Mouse (Mus musculus): ENCODE measurements around the gene Hmgcs2. TPM values are rescaled to one million over a fixed set of nuclear protein-coding genes. Genes with fewer than 3 reads are reported as not detected.

Hmgcs2 gene
- polyA plus RNA-seq (2016; fragmentation: Nextera tagmentation; extraction: Ambion mirVana) = 0.50 and 0.57 TPM in 2 replicates

DNA sequence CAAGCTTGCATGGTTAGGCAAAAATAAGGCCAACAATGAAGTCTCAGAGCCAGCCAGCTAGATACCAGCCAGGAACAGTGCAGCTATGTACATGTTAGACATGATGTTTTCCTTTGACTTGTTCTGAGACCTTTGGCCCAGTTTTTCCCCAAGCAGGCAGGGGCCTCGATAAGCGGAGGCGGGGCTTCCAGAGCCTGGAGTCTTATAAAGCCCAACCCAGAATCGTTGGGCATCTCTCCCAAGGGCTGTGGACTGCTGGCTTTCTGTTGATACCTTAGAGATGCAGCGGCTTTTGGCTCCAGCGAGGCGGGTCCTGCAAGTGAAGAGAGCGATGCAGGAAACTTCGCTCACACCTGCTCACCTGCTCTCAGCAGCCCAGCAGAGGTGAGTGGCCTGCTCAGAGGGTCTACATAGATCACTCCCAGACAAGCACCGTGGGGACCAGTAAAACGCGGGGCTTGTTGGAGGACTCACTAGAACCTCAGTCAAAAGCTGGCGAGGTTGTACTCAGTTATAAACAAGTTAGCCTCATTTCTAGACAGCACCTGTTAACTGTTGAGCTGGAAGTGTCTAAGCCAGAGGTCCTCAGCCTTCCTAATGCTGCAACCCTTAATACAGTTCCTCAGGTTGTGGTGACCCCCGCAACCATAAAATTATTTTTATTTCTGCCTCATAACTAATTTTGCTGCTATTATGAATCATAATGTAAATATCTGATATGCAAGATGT is at the start of gene Hmgcs2:
TSS of gene Hmgcs2 (plus strand) at position 232 of the 729 bp plus-strand sequence.
- WGBS = 63% methylated on average over 14 of the region's 14 CpGs
- Histone ChIP-seq H3K4me1 (peaks cover 23% of the 10 kb centered on the region), H3K27ac (no peak within 1 kb of the TSS), H3K36me3 (replicated peaks) (no peaks in the 10 kb centered on the region), H3K9me3 (no peaks in the 10 kb centered on the region), H3K4me3 (no peak within 1 kb of the TSS), H3K27me3 (ENCODE audit: poor library complexity, severe bottlenecking) (no peaks in the 10 kb centered on the region)
- no peak for DNase-seq (ENCODE audit: extremely low spot score, low spot score)

DNA sequence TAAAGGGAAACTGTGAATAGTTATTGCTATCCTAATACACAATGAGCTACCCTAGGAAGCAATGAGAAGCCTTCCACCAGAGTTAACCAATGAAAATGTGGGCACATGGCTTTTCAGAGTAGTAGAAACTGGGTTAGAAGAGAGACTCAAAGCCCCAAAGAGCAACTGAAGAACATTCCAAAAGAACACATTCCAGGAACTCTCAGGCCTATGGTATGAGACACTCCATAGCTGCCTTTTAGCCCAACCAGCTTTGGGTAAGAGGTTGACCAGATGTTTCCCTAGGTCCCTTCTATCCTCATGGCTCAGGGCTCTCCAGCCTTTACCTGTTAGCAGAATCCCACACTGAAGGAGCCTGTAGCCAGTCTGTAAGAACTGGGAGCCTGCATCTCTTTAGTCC is 46.7 kb upstream of the Hmgcs2 start:
- no peak for DNase-seq (ENCODE audit: extremely low spot score, low spot score)
- H3K4me1 ChIP-seq = no peaks in the 10 kb centered on the region
- H3K9me3 ChIP-seq = no peaks in the 10 kb centered on the region
- no peaks in the 10 kb centered on the region for H3K27me3 ChIP-seq (ENCODE audit: poor library complexity, severe bottlenecking)
- H3K36me3 ChIP-seq (replicated peaks) = no peaks in the 10 kb centered on the region
- no peak overlapping the region for H3K27ac ChIP-seq
- H3K4me3 ChIP-seq = no peak overlapping the region

DNA sequence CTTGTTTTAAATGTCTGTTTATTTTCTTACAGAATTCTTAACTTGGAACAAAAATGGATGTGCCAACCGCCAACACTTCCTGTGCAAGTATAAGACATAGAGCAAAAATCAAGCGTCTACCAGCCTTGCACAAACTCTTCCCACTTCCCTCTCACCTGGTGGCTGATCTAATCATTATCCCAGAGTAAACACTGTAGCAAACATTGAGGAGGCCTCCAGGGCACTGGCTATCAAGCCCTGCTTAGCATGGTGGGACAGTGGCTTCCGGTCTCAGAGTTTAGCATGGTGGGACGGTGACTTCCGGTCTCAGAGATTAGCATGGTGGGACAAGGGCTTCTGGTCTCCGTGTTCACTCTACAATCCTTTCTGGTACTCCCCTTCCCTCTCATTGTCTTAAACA is 44.0 kb upstream of the Hmgcs2 start:
- no peak overlapping the region for H3K27ac ChIP-seq
- no peaks in the 10 kb centered on the region for H3K36me3 ChIP-seq (replicated peaks)
- no peaks in the 10 kb centered on the region for H3K9me3 ChIP-seq
- no peak for DNase-seq (ENCODE audit: extremely low spot score, low spot score)
- H3K27me3 ChIP-seq (ENCODE audit: poor library complexity, severe bottlenecking) = no peaks in the 10 kb centered on the region
- no peak overlapping the region for H3K4me3 ChIP-seq
- WGBS = 92% methylated on average over 6 of the region's 6 CpGs
- H3K4me1 ChIP-seq = no peaks in the 10 kb centered on the region

DNA sequence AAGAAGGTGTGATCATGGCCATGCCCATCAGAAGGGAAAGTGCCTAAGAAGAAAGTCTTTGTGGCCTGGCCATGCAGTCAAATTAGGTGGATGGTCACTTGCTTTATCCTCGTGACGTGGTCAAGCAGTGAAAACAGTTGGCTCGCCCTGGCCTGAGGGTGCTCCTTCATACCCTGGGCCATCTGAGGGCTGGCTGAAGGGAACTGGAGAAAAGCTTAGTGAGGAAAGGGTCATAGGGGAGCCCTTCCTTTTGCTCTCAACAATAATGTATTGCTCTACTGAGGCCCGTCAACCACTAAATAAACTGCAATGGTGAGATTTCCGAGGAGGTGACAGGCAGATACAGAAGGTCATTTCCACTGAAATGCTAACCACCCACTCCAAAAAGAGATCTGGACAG is 43.0 kb upstream of the Hmgcs2 start:
- H3K4me1 ChIP-seq = no peaks in the 10 kb centered on the region
- H3K4me3 ChIP-seq = no peak overlapping the region
- no peak overlapping the region for H3K27ac ChIP-seq
- H3K36me3 ChIP-seq (replicated peaks) = no peaks in the 10 kb centered on the region
- DNase-seq (ENCODE audit: extremely low spot score, low spot score) = no peak
- no peaks in the 10 kb centered on the region for H3K9me3 ChIP-seq
- H3K27me3 ChIP-seq (ENCODE audit: poor library complexity, severe bottlenecking) = no peaks in the 10 kb centered on the region
- WGBS = 87% methylated on average over 5 of the region's 5 CpGs

DNA sequence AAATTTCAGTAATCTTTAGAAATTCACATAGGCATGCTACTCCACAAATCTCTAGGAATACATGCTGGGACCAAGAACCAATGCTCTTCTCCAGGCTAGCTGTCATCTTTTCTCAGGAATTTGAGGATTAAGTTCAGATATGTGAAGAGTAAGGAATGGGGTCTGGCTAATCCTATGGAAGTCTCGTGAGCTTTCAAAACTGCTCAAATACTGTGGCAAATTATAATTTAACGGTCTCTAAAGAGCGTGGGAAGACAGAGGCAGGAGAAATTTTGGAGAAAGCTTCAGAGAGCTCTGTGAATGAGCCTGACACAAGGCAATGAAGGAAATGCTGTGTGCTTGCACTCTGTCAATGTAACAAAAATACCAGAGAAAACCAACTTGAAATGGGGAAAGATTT is 42.1 kb upstream of the Hmgcs2 start:
- WGBS = 76% methylated on average over 3 of the region's 3 CpGs
- Histone ChIP-seq H3K4me1 (no peaks in the 10 kb centered on the region), H3K27me3 (ENCODE audit: poor library complexity, severe bottlenecking) (no peaks in the 10 kb centered on the region), H3K27ac (no peak overlapping the region), H3K4me3 (no peak overlapping the region), H3K36me3 (replicated peaks) (no peaks in the 10 kb centered on the region), H3K9me3 (no peaks in the 10 kb centered on the region)
- no peak for DNase-seq (ENCODE audit: extremely low spot score, low spot score)

DNA sequence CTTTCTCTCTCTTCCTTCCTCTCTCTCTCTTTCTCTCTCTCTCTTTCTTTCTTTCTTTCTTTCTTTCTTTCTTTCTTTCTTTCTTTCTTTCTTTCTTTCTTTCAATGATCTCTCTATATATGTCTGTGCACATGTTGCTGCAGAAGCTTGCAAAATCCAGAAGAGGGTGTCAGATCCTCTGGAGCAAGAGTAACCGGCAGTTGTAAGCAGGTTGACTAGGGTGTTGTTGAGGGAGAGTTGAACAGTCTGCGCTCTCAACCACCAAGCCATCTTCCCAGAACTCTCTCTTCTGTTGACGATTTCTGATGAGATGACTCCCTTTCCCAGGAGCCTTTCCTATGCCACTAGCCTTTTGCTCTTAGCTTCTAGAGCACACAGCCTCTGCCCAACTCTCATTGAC is 38.2 kb upstream of the Hmgcs2 start:
- WGBS = 87% methylated on average over 3 of the region's 3 CpGs
- no peak for DNase-seq (ENCODE audit: extremely low spot score, low spot score)
- H3K36me3 ChIP-seq (replicated peaks) = no peaks in the 10 kb centered on the region

DNA sequence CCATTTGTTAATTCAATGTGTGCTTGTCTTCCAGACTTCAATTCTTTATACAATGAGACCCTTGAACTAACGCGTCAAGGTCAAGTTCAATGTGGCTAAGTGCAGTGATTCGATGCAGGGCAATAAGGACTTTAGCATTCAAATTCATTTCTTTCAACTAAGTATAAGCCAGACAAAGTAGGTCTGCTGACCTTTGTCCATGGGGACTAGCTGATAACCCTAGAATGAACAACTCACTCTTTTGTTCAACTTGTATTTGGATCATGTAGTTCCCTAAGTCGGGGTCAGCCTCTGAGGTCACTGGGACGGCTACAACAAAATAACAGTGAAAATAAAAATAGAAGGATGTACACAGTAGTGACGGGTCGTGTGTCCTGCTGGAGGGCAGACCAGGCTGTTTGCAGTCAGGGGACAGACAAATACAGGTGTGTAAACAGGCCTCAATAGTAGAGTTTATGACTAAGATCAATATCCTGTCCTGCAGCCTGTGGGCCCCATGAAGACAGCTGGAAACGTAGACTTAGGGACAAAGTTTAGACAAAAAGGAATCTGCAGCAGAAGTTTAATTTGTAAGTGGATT is 37.7 kb upstream of the Hmgcs2 start:
- no peak for DNase-seq (ENCODE audit: extremely low spot score, low spot score)
- Histone ChIP-seq H3K4me3 (no peak overlapping the region), H3K9me3 (no peaks in the 10 kb centered on the region), H3K36me3 (replicated peaks) (no peaks in the 10 kb centered on the region), H3K27me3 (ENCODE audit: poor library complexity, severe bottlenecking) (no peaks in the 10 kb centered on the region), H3K4me1 (peaks cover 23% of the 10 kb centered on the region), H3K27ac (no peak overlapping the region)
- WGBS = 80% methylated on average over 8 of the region's 8 CpGs

More for the DNA sequence above, 38.2 kb upstream of the Hmgcs2 start:
- H3K4me3 ChIP-seq = no peak overlapping the region
- H3K27me3 ChIP-seq (ENCODE audit: poor library complexity, severe bottlenecking) = no peaks in the 10 kb centered on the region
- H3K27ac ChIP-seq = no peak overlapping the region
- H3K4me1 ChIP-seq = peaks cover 18% of the 10 kb centered on the region
- no peaks in the 10 kb centered on the region for H3K9me3 ChIP-seq

DNA sequence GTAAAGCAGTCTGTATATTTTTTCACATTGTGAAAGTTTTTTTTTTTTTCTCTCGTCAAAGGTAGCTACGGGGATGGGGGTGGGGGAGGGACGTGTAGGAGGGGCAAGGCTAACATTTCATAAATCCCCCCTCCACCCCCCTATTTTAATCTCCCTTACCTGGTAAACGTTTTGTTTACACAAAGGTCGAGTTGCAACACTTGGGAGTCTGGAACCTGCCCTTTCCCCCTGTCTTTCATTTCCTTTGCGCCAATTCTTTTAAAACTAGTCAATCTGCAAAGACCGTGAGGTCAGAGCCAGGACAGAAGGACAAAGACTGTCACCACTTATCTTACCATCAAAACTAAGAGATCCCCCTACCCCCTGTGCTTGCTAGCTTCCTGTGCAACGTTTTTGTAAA is 34.3 kb upstream of the Hmgcs2 start:
- H3K9me3 ChIP-seq = peaks cover 4% of the 10 kb centered on the region; the same call in 1 of the 2 replicates
- WGBS = 21% methylated on average over 8 of the region's 8 CpGs
- no peak for DNase-seq (ENCODE audit: extremely low spot score, low spot score)
- H3K27ac ChIP-seq = peak overlapping the region; percentile 69
- H3K36me3 ChIP-seq (replicated peaks) = no peaks in the 10 kb centered on the region
- no peak overlapping the region for H3K4me3 ChIP-seq
- H3K4me1 ChIP-seq = peaks cover 23% of the 10 kb centered on the region
- no peaks in the 10 kb centered on the region for H3K27me3 ChIP-seq (ENCODE audit: poor library complexity, severe bottlenecking)

DNA sequence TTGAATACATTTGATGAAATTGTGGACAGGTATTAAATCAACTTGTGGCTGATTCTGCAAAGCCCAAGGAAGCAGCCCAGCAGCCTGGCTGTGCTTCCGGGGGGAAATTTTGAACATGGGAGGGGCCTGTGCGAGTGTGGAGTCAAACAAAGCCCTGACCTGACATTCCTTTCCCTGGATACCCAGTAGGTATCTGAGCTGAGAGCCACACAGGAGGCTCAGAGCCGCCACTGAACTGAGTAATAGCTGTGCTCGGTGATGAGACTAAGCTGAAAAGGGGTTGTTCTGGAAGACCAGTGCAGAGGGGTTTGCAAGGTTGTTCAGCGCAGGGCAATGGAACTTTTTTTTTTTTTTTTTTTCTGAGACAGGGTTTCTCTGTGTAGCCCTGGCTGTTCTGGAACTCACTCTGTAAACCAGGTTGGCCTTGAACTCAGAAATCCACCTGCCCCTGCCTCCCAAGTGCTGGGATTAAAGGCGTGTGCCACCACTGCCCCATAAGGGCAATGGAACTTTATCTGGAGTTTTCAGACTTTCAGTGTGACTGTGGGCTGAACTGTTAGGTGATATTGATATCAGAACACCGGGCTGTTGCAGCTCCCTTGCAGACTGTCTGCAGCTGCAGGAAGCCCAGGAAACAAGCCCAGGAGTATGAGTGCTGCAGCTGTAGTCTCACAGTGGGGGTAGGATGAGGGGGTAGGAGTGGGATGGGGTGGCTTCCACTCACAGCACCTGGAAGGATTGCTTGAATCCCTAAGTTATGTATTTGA is 33.1 kb upstream of the Hmgcs2 start:
- no peaks in the 10 kb centered on the region for H3K27me3 ChIP-seq (ENCODE audit: poor library complexity, severe bottlenecking)
- H3K36me3 ChIP-seq (replicated peaks) = no peaks in the 10 kb centered on the region
- 38% methylated on average over 7 of the region's 7 CpGs for WGBS
- H3K4me3 ChIP-seq = no peak overlapping the region
- H3K4me1 ChIP-seq = peaks cover 23% of the 10 kb centered on the region
- peak; percentile 27 for DNase-seq (ENCODE audit: extremely low spot score, low spot score)
- peaks cover 4% of the 10 kb centered on the region; the same call in 1 of the 2 replicates for H3K9me3 ChIP-seq
- H3K27ac ChIP-seq = peak overlapping the region; percentile 69

DNA sequence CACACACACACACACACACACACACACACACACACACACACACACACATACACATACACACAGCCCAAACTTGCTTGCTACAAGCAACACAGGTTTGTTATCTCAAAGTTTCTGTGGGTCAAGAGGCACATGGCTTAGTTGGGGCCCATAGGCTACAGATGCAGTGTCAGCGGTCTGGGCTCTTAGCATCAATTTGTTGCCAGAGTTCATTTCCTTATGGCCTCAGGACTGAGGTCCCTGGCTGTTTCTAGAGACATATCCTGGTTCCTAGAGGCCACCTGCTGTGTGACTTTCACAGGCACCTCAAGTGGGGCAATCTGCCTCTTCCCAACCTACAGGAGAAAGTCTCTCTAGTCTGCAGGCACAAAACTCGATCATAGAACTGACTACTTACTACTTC is 30.9 kb upstream of the Hmgcs2 start:
- no peak overlapping the region for H3K4me3 ChIP-seq
- 83% methylated on average over 2 of the region's 2 CpGs for WGBS
- no peak for DNase-seq (ENCODE audit: extremely low spot score, low spot score)
- no peak overlapping the region for H3K27ac ChIP-seq
- H3K27me3 ChIP-seq (ENCODE audit: poor library complexity, severe bottlenecking) = no peaks in the 10 kb centered on the region
- H3K36me3 ChIP-seq (replicated peaks) = no peaks in the 10 kb centered on the region
- H3K9me3 ChIP-seq = peaks cover 15% of the 10 kb centered on the region; the same call in 1 of the 2 replicates
- peaks cover 23% of the 10 kb centered on the region for H3K4me1 ChIP-seq

DNA sequence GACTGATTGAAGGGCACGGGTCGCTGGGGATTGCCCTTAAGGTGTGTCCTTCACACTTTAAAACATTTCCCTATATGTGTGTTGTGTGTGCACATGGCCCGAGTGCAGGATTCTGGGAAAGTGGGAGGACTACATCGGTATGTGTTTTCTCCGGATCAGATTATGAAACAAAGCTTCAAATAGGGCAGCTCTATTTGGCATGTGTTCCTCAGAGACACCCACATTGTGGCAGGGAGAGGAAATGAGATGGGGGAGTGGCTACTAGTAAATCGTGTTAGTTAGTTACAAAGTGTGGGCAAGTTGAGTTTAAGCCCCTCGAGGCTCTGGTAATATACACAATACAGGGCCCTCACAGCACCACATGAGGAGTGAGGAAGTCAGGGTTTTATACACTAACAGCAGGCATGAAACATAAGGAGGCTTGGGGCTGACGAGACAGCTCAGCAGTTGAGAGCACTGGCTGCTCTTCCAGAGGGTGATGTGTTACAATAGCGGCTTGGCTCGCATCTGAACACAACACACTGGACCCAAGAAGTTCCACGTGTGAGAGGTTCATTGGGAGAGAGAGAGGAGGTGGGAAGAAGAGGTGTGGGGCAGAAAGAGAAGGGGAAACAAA is 30.3 kb upstream of the Hmgcs2 start:
- no peak overlapping the region for H3K27ac ChIP-seq
- peaks cover 15% of the 10 kb centered on the region; the same call in 1 of the 2 replicates for H3K9me3 ChIP-seq
- H3K4me3 ChIP-seq = no peak overlapping the region
- WGBS = 87% methylated on average over 11 of the region's 11 CpGs
- DNase-seq (ENCODE audit: extremely low spot score, low spot score) = no peak
- no peaks in the 10 kb centered on the region for H3K36me3 ChIP-seq (replicated peaks)
- no peaks in the 10 kb centered on the region for H3K27me3 ChIP-seq (ENCODE audit: poor library complexity, severe bottlenecking)
- peaks cover 23% of the 10 kb centered on the region for H3K4me1 ChIP-seq

DNA sequence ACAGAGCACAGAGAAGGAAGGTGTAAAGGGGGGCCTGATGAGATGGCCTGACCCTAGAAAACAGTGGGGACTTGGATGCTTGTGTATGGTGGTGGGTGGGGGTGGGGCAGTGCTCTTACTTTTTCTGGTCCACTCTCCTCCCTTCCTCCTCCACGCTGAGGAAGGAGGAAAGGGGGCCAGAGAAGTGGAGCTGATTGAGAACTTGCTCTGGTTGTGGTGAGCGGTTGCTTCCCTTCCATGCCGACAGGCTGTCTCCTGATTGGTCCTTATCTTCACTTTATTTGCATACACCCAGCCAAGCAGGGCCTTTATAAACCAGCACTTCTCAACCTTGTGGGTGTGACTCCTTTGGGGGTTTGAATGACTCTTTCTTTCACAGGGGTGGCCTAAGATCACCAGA is 26.2 kb upstream of the Hmgcs2 start:
- no peak overlapping the region for H3K27ac ChIP-seq
- H3K9me3 ChIP-seq = peaks cover 11% of the 10 kb centered on the region; the same call in 1 of the 2 replicates
- H3K4me3 ChIP-seq = no peak overlapping the region
- no peak for DNase-seq (ENCODE audit: extremely low spot score, low spot score)
- H3K36me3 ChIP-seq (replicated peaks) = no peaks in the 10 kb centered on the region
- 95% methylated on average over 3 of the region's 3 CpGs for WGBS
- H3K27me3 ChIP-seq (ENCODE audit: poor library complexity, severe bottlenecking) = no peaks in the 10 kb centered on the region
- no peaks in the 10 kb centered on the region for H3K4me1 ChIP-seq
